Mouse (Mus musculus): ENCODE results near the gene Aff1. TPM values are rescaled to one million over a fixed set of nuclear protein-coding genes. Genes with fewer than 3 reads are reported as not detected.

Aff1 gene
- total and polyA plus RNA-seq, 2 experiments from 2014 or later, result 6.5 to 29.0 TPM

DNA sequence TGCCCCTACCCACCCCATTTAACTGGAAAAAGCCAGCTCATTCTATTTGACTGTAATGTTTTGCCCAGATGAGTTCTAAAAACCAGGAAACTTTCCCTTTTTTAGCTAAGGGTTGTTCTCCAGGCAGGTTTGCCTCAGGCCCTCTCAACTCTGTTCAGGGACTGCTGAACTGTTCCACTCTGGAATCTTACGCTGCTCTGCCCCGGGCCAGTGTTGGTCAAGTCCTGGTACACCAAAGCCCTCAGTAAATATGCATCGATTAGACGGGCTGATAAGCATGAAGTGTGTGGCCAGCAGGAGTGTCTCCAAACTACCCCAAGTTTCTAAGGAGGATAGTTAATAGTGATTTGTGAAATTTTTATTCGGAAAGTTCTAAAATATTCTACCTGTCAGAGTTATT lies 46.3 kb downstream of the Aff1 start:
- Histone ChIP-seq H3K27ac (ENCODE audit: low read depth) (no peak overlapping the region), H3K27me3 (ENCODE audit: control insufficient read depth, insufficient read depth, low read length) (no peaks in the 10 kb centered on the region)
- 77% methylated on average over 5 of the region's 5 CpGs for WGBS

DNA sequence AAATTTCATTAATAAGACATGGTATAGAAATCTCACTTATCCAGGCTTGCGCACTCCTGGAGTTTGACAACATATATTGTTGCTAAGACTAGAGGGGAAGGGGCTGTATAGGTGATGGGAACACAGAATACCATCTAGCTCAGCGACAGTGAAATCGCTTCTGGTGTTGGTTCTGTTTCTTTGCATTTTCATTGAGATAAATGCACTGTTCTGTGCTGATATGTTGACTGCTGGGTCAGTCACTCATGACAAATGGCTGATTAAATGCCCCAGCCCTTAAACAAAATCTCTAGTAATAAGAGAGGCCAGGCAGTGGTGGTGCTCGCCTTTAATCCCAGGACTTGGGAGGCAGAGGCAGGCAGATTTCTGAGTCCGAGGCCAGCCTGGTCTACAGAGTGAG lies 47.0 kb downstream of the Aff1 start:
- Histone ChIP-seq H3K9ac (replicated peaks; ENCODE audit: low read depth, low read length) (no peak overlapping the region), H3K36me3 (replicated peaks; ENCODE audit: control insufficient read depth, insufficient read depth, low read length) (no peaks in the 10 kb centered on the region), H3K4me1 (ENCODE audit: control insufficient read depth, insufficient read depth) (no peaks in the 10 kb centered on the region), H3K4me3 (ENCODE audit: low read depth, low read length) (no peak overlapping the region), H3K4me2 (ENCODE audit: low read depth, low read length) (no peak overlapping the region), H3K9me3 (replicated peaks; ENCODE audit: control insufficient read depth, low read length) (no peaks in the 10 kb centered on the region), H3K27ac (ENCODE audit: low read depth) (no peak overlapping the region), H3K27me3 (ENCODE audit: control insufficient read depth, insufficient read depth, low read length) (no peaks in the 10 kb centered on the region)
- no peak for TF ChIP-seq EP300 (IDR thresholded peaks at IDR 0.05; ENCODE audit: low read depth)
- no peak for TF ChIP-seq CTCF (IDR thresholded peaks at IDR 0.05; ENCODE audit: low read depth)
- DNase-seq (ENCODE audit: low spot score), result no peak
- WGBS, result 87% methylated on average over 5 of the region's 5 CpGs
- ATAC-seq (ENCODE audit: insufficient read depth, low read depth), result no peak

More for the DNA sequence above, 46.3 kb downstream of the Aff1 start:
- ATAC-seq (ENCODE audit: insufficient read depth, low read depth) (no peak), DNase-seq (ENCODE audit: low spot score) (no peak)
- Histone ChIP-seq H3K9ac (replicated peaks; ENCODE audit: low read depth, low read length) (no peak overlapping the region), H3K36me3 (replicated peaks; ENCODE audit: control insufficient read depth, insufficient read depth, low read length) (no peaks in the 10 kb centered on the region), H3K4me1 (ENCODE audit: control insufficient read depth, insufficient read depth) (no peaks in the 10 kb centered on the region), H3K9me3 (replicated peaks; ENCODE audit: control insufficient read depth, low read length) (no peaks in the 10 kb centered on the region), H3K4me2 (ENCODE audit: low read depth, low read length) (no peak overlapping the region), H3K4me3 (ENCODE audit: low read depth, low read length) (no peak overlapping the region)
- TF ChIP-seq EP300 (IDR thresholded peaks at IDR 0.05; ENCODE audit: low read depth) (no peak), CTCF (IDR thresholded peaks at IDR 0.05; ENCODE audit: low read depth) (no peak)

DNA sequence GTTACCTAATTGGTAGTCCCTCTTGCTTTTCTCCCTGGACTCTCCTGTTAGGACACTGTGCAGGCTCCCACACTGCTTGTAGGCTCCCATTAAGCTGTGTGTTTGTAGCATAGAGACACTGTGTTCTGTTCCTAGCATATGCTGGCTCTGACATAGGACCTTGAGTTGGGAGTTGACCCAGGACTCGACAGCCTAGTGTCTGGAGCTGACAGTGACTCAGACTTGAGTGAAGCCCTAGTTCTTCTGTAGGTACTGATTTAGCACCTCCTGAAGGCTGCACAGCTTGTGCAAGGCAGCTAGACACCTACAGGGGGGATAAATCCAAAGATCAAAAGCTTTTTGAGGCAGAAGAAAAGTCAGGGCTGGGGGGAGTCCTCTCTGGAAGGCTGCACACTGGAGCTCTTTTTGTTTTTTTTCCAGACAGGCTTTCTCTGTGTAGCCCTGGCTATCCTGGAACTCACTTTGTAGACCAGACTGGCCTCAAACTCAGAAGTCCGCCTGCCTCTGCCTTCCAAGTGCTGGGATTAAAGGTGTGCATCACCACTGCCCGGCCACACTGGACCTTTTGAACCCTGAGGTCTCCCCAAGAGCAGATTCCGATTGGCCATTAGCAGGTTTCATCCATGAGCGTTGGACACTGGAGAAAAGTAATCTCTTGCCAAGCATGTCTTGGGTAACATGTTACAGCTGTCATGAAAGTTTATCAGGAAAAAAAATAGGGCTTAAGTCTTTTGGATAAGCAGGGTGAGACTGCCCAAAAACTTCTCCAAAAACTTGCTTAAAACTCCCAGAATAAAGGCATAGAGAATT lies 48.1 kb downstream of the Aff1 start:
- Histone ChIP-seq H3K4me1 (ENCODE audit: control insufficient read depth, insufficient read depth) (no peaks in the 10 kb centered on the region), H3K4me2 (ENCODE audit: low read depth, low read length) (no peak overlapping the region), H3K9ac (replicated peaks; ENCODE audit: low read depth, low read length) (no peak overlapping the region), H3K36me3 (replicated peaks; ENCODE audit: control insufficient read depth, insufficient read depth, low read length) (no peaks in the 10 kb centered on the region), H3K4me3 (ENCODE audit: low read depth, low read length) (no peak overlapping the region), H3K9me3 (replicated peaks; ENCODE audit: control insufficient read depth, low read length) (no peaks in the 10 kb centered on the region), H3K27me3 (ENCODE audit: control insufficient read depth, insufficient read depth, low read length) (no peaks in the 10 kb centered on the region), H3K27ac (ENCODE audit: low read depth) (no peak overlapping the region)
- WGBS, result 56% methylated on average over 5 of the region's 5 CpGs
- TF ChIP-seq EP300 (IDR thresholded peaks at IDR 0.05; ENCODE audit: low read depth), result no peak
- no peak for TF ChIP-seq CTCF (IDR thresholded peaks at IDR 0.05; ENCODE audit: low read depth)
- DNase-seq (ENCODE audit: low spot score) (no peak), ATAC-seq (ENCODE audit: insufficient read depth, low read depth) (no peak)

DNA sequence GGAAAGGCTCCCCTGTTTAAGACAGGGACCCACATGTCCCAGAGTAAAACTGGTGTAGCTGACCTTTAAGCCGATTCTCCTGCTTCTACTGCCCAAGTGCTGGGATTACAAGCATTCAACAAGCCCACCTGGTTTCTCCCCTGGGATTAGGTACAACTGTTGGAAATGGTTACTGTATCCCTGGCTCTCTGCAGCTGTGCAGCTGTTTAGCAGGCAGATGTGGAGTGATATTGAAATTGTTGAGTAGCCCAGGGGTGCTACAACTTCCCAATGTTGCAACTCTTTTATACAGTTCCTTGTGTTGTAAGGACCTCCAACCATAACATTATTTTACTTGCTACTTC lies 48.7 kb downstream of the Aff1 start:
- Histone ChIP-seq H3K4me2 (ENCODE audit: low read depth, low read length) (no peak overlapping the region), H3K9me3 (replicated peaks; ENCODE audit: control insufficient read depth, low read length) (no peaks in the 10 kb centered on the region), H3K27ac (ENCODE audit: low read depth) (no peak overlapping the region), H3K4me1 (ENCODE audit: control insufficient read depth, insufficient read depth) (no peaks in the 10 kb centered on the region), H3K4me3 (ENCODE audit: low read depth, low read length) (no peak overlapping the region), H3K36me3 (replicated peaks; ENCODE audit: control insufficient read depth, insufficient read depth, low read length) (no peaks in the 10 kb centered on the region), H3K9ac (replicated peaks; ENCODE audit: low read depth, low read length) (no peak overlapping the region), H3K27me3 (ENCODE audit: control insufficient read depth, insufficient read depth, low read length) (no peaks in the 10 kb centered on the region)
- no peak for ATAC-seq (ENCODE audit: insufficient read depth, low read depth)
- no peak for TF ChIP-seq EP300 (IDR thresholded peaks at IDR 0.05; ENCODE audit: low read depth)
- TF ChIP-seq CTCF (IDR thresholded peaks at IDR 0.05; ENCODE audit: low read depth), result no peak
- no peak for DNase-seq (ENCODE audit: low spot score)
- WGBS, result 51% methylated on average over 1 of the region's 1 CpGs

DNA sequence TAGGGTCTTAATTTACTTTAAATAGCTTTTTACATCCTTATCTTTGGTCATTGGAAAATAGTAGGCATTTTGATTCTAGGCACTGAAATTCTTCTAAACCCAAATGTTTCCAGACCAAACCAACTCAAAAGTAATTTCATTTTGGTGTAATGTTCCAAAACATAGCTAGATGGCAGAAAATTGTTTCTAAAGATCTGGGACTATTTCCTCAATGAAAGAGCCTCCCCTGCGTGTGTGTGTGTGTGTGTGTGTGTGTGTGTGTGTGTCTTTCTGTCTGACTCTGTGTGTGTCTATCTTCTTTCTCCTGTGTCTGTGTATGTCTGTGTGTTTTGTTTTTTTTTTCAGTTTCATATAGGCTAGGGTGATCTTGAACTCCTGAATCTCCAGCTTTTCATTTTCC lies 49.3 kb downstream of the Aff1 start:
- no peak overlapping the region for H3K9ac ChIP-seq (replicated peaks; ENCODE audit: low read depth, low read length)
- no peak overlapping the region for H3K27ac ChIP-seq (ENCODE audit: low read depth)
- H3K4me3 ChIP-seq (ENCODE audit: low read depth, low read length), result no peak overlapping the region
- TF ChIP-seq EP300 (IDR thresholded peaks at IDR 0.05; ENCODE audit: low read depth) (no peak), CTCF (IDR thresholded peaks at IDR 0.05; ENCODE audit: low read depth) (no peak)
- H3K9me3 ChIP-seq (replicated peaks; ENCODE audit: control insufficient read depth, low read length), result no peaks in the 10 kb centered on the region
- DNase-seq (ENCODE audit: low spot score) (no peak), ATAC-seq (ENCODE audit: insufficient read depth, low read depth) (no peak)
- H3K4me2 ChIP-seq (ENCODE audit: low read depth, low read length), result no peak overlapping the region
- 56% methylated on average over 1 of the region's 1 CpGs for WGBS
- H3K27me3 ChIP-seq (ENCODE audit: control insufficient read depth, insufficient read depth, low read length), result no peaks in the 10 kb centered on the region
- no peaks in the 10 kb centered on the region for H3K4me1 ChIP-seq (ENCODE audit: control insufficient read depth, insufficient read depth)
- no peaks in the 10 kb centered on the region for H3K36me3 ChIP-seq (replicated peaks; ENCODE audit: control insufficient read depth, insufficient read depth, low read length)

- Histone ChIP-seq H3K27me3 (ENCODE audit: control insufficient read depth, insufficient read depth, low read length) (no peaks in the 10 kb centered on the region), H3K9ac (replicated peaks; ENCODE audit: low read depth, low read length) (no peak overlapping the region), H3K4me1 (ENCODE audit: control insufficient read depth, insufficient read depth) (no peaks in the 10 kb centered on the region), H3K4me3 (ENCODE audit: low read depth, low read length) (no peak overlapping the region), H3K36me3 (replicated peaks; ENCODE audit: control insufficient read depth, insufficient read depth, low read length) (no peaks in the 10 kb centered on the region), H3K4me2 (ENCODE audit: low read depth, low read length) (no peak overlapping the region), H3K9me3 (replicated peaks; ENCODE audit: control insufficient read depth, low read length) (no peaks in the 10 kb centered on the region), H3K27ac (ENCODE audit: low read depth) (no peak overlapping the region)
- ATAC-seq (ENCODE audit: insufficient read depth, low read depth) (no peak), DNase-seq (ENCODE audit: low spot score) (no peak)
- no peak for TF ChIP-seq EP300 (IDR thresholded peaks at IDR 0.05; ENCODE audit: low read depth)
- TF ChIP-seq CTCF (IDR thresholded peaks at IDR 0.05; ENCODE audit: low read depth), result no peak
- WGBS, result 52% methylated on average over 2 of the region's 2 CpGs
Observed at GRCm38 (mm10) chr5:103741992-103742391, 49.8 kb downstream of the Aff1 start.
